Mouse (Mus musculus): Measurements from ENCODE around the gene Snx7.

The Snx7 gene

GRCm38 (mm10) chr3:117848866-117849265 lies 19.9 kb downstream of the Snx7 start:
- no peak for TF ChIP-seq GATA4 (IDR thresholded peaks at IDR 0.05; ENCODE audit: insufficient replicate concordance, low read length)

GRCm38 (mm10) chr3:117842658-117843057 lies 26.1 kb downstream of the Snx7 start:
- TF ChIP-seq GATA4 (IDR thresholded peaks at IDR 0.05; ENCODE audit: insufficient replicate concordance, low read length): no peak

- TF ChIP-seq GATA4 (IDR thresholded peaks at IDR 0.05; ENCODE audit: insufficient replicate concordance, low read length): no peak
Observed at GRCm38 (mm10) chr3:117839867-117840545, 28.7 kb downstream of the Snx7 start.

- no peak for TF ChIP-seq GATA4 (IDR thresholded peaks at IDR 0.05; ENCODE audit: insufficient replicate concordance, low read length)
Observed at GRCm38 (mm10) chr3:117838020-117838419, 30.7 kb downstream of the Snx7 start.

GRCm38 (mm10) chr3:117826486-117827200 lies 42.1 kb downstream of the Snx7 start:
- no peak for TF ChIP-seq GATA4 (IDR thresholded peaks at IDR 0.05; ENCODE audit: insufficient replicate concordance, low read length)

- no peak for TF ChIP-seq GATA4 (IDR thresholded peaks at IDR 0.05; ENCODE audit: insufficient replicate concordance, low read length)
Observed at GRCm38 (mm10) chr3:117823218-117823617, 45.5 kb downstream of the Snx7 start.

- TF ChIP-seq GATA4 (IDR thresholded peaks at IDR 0.05; ENCODE audit: insufficient replicate concordance, low read length): no peak
Observed at GRCm38 (mm10) chr3:117817635-117818034, 51.1 kb downstream of the Snx7 start.

- TF ChIP-seq GATA4 (IDR thresholded peaks at IDR 0.05; ENCODE audit: insufficient replicate concordance, low read length): no peak
Observed at GRCm38 (mm10) chr3:117814218-117814617, 54.5 kb downstream of the Snx7 start.

GRCm38 (mm10) chr3:117812135-117812534 lies 56.6 kb downstream of the Snx7 start:
- TF ChIP-seq GATA4 (IDR thresholded peaks at IDR 0.05; ENCODE audit: insufficient replicate concordance, low read length): no peak

- TF ChIP-seq GATA4 (IDR thresholded peaks at IDR 0.05; ENCODE audit: insufficient replicate concordance, low read length): no peak
Observed at GRCm38 (mm10) chr3:117805782-117806181, 63.0 kb downstream of the Snx7 start.

GRCm38 (mm10) chr3:117794501-117794900 lies 74.2 kb downstream of the Snx7 start:
- no peak for TF ChIP-seq GATA4 (IDR thresholded peaks at IDR 0.05; ENCODE audit: insufficient replicate concordance, low read length)

GRCm38 (mm10) chr3:117791951-117792350 lies 76.8 kb downstream of the Snx7 start:
- no peak for TF ChIP-seq GATA4 (IDR thresholded peaks at IDR 0.05; ENCODE audit: insufficient replicate concordance, low read length)

GRCm38 (mm10) chr3:117791273-117791672 lies 77.5 kb downstream of the Snx7 start:
- no peak for TF ChIP-seq GATA4 (IDR thresholded peaks at IDR 0.05; ENCODE audit: insufficient replicate concordance, low read length)

GRCm38 (mm10) chr3:117788800-117789693 lies 79.7 kb downstream of the Snx7 start:
- no peak for TF ChIP-seq GATA4 (IDR thresholded peaks at IDR 0.05; ENCODE audit: insufficient replicate concordance, low read length)

GRCm38 (mm10) chr3:117787247-117787646 lies 81.5 kb downstream of the Snx7 start:
- no peak for TF ChIP-seq GATA4 (IDR thresholded peaks at IDR 0.05; ENCODE audit: insufficient replicate concordance, low read length)
